Comparison of ENCODE assay signal across 24 mouse cellular contexts in genomic region chr13:106649363-106649762, GRCm38 (mm10).
A peak's percentile ranks its signal among the peaks of the same experiment; 100 is the strongest.
DNase-seq lines count a peak whose midpoint lies in the region; ATAC-seq and TF ChIP-seq lines count a peak whose summit lies in the region.
"Had no signal": no experiment of that assay in that cellular context is flagged by ENCODE, and none has a peak within 500 bp of the region (broad histone marks: within the 10 kb centered on the region; RNA-seq: fewer than 3 reads in every experiment).

No protein-coding gene starts in this region.

- H3K4me1 ChIP-seq in midbrain, embryonic 13.5 days (replicated peaks): no peaks in the 10 kb centered on the region
- H3K4me1 ChIP-seq in midbrain, embryonic 10.5 days: no peaks in the 10 kb centered on the region
- H3K4me1 ChIP-seq in midbrain, embryonic 15.5 days: no peaks in the 10 kb centered on the region
- H3K4me1 ChIP-seq in midbrain, postnatal 0 days (ENCODE audit: insufficient read depth, low read length): no peaks in the 10 kb centered on the region
- H3K4me1 ChIP-seq: embryonic facial prominence, embryonic 10.5 days; embryonic facial prominence, embryonic 12.5 days; forebrain, embryonic 13.5 days; forebrain, embryonic 15.5 days had no signal

- H3K9me3 ChIP-seq in midbrain, embryonic 13.5 days: no peaks in the 10 kb centered on the region
- no peaks in the 10 kb centered on the region for H3K9me3 ChIP-seq in midbrain, embryonic 10.5 days (replicated peaks)
- H3K9me3 ChIP-seq in midbrain, embryonic 15.5 days: no peaks in the 10 kb centered on the region
- no peaks in the 10 kb centered on the region for H3K9me3 ChIP-seq in midbrain, postnatal 0 days (ENCODE audit: low read length)
- H3K9me3 ChIP-seq: embryonic facial prominence, embryonic 10.5 days; embryonic facial prominence, embryonic 12.5 days; forebrain, embryonic 13.5 days; forebrain, embryonic 15.5 days; G1E had no signal

- ATAC-seq in midbrain, embryonic 13.5 days: 0 out of 2 replicates have a peak, but pooled peaks have one; percentile 40
- ATAC-seq in midbrain, embryonic 15.5 days (replicated peaks): 0 out of 2 replicates have a peak, but pooled peaks have one; percentile 54
- ATAC-seq in midbrain, postnatal 0 days (ENCODE audit: low FRiP score): peak; percentile 62; the same call in 1 of the 2 replicates
- ATAC-seq: activated CD4-positive, CD25-positive, alpha-beta regulatory T cell, adult 4 months; CD4-positive, CD25-positive, alpha-beta regulatory T cell, adult 4 months; forebrain, embryonic 13.5 days; forebrain, embryonic 15.5 days; forebrain, postnatal 0 days; Patski had no signal

- no peak overlapping the region for H3K4me3 ChIP-seq in midbrain, embryonic 13.5 days (replicated peaks)
- H3K4me3 ChIP-seq in midbrain, embryonic 10.5 days: no peak overlapping the region
- no peak overlapping the region for H3K4me3 ChIP-seq in midbrain, embryonic 15.5 days
- H3K4me3 ChIP-seq in midbrain, postnatal 0 days (ENCODE audit: low read depth, low read length): no peak overlapping the region
- H3K4me3 ChIP-seq: embryonic facial prominence, embryonic 10.5 days; embryonic facial prominence, embryonic 12.5 days; forebrain, embryonic 13.5 days; forebrain, embryonic 15.5 days had no signal

- no peak overlapping the region for H3K4me2 ChIP-seq in midbrain, embryonic 13.5 days (replicated peaks)
- no peak overlapping the region for H3K4me2 ChIP-seq in midbrain, embryonic 15.5 days
- H3K4me2 ChIP-seq in midbrain, postnatal 0 days (ENCODE audit: low read depth, low read length, poor library complexity, severe bottlenecking): no peak overlapping the region
- H3K4me2 ChIP-seq: embryonic facial prominence, embryonic 12.5 days; forebrain, embryonic 13.5 days; forebrain, embryonic 15.5 days had no signal

- no peak overlapping the region for H3K27ac ChIP-seq in midbrain, embryonic 13.5 days
- no peak overlapping the region for H3K27ac ChIP-seq in midbrain, embryonic 10.5 days (replicated peaks)
- no peak overlapping the region for H3K27ac ChIP-seq in midbrain, embryonic 15.5 days
- H3K27ac ChIP-seq in midbrain, postnatal 0 days (ENCODE audit: low read depth, low read length): no peak overlapping the region
- H3K27ac ChIP-seq: embryonic facial prominence, embryonic 10.5 days; embryonic facial prominence, embryonic 12.5 days; forebrain, embryonic 13.5 days; forebrain, embryonic 15.5 days had no signal

- DNase-seq in midbrain, embryonic 10.5 days (ENCODE audit: low spot score): no peak
- DNase-seq in midbrain, postnatal 0 days (ENCODE audit: low spot score): no peak
- DNase-seq in adrenal gland, postnatal 4 days (ENCODE audit: low spot score in 2 of 2): no peak
- DNase-seq: adrenal gland, adult 8-10 months; adrenal gland, postnatal 14 days; adrenal gland, postnatal 36 days; B cell, adult 2 months; cerebellum, adult 11 months; cerebellum, adult 2 months; cerebellum, adult 9-10 months; cerebellum, postnatal 10 days; cerebellum, postnatal 25 days; forebrain, postnatal 0 days had no signal

- no peaks in the 10 kb centered on the region for H3K36me3 ChIP-seq in midbrain, embryonic 13.5 days
- H3K36me3 ChIP-seq in midbrain, embryonic 10.5 days: no peaks in the 10 kb centered on the region
- no peaks in the 10 kb centered on the region for H3K36me3 ChIP-seq in midbrain, embryonic 15.5 days (replicated peaks)
- no peaks in the 10 kb centered on the region for H3K36me3 ChIP-seq in midbrain, postnatal 0 days (ENCODE audit: insufficient read depth, low read length)
- H3K36me3 ChIP-seq: embryonic facial prominence, embryonic 10.5 days; embryonic facial prominence, embryonic 12.5 days; forebrain, embryonic 15.5 days; G1E had no signal

- H3K9ac ChIP-seq in midbrain, embryonic 13.5 days (replicated peaks): no peak overlapping the region
- no peak overlapping the region for H3K9ac ChIP-seq in midbrain, embryonic 15.5 days
- no peak overlapping the region for H3K9ac ChIP-seq in midbrain, postnatal 0 days (replicated peaks; ENCODE audit: low read length, poor library complexity, severe bottlenecking)
- H3K9ac ChIP-seq: embryonic facial prominence, embryonic 12.5 days; forebrain, embryonic 13.5 days; forebrain, embryonic 15.5 days; forebrain, postnatal 0 days had no signal

- no peak for TF ChIP-seq CTCF in midbrain, postnatal 0 days (IDR thresholded peaks at IDR 0.05)

- no peaks in the 10 kb centered on the region for H3K27me3 ChIP-seq in midbrain, embryonic 13.5 days
- no peaks in the 10 kb centered on the region for H3K27me3 ChIP-seq in midbrain, embryonic 10.5 days (ENCODE audit: low read depth, poor library complexity, severe bottlenecking)
- no peaks in the 10 kb centered on the region for H3K27me3 ChIP-seq in midbrain, embryonic 15.5 days (replicated peaks)
- no peaks in the 10 kb centered on the region for H3K27me3 ChIP-seq in midbrain, postnatal 0 days (ENCODE audit: insufficient read depth, low read length)
- H3K27me3 ChIP-seq: CH12.LX; embryonic facial prominence, embryonic 12.5 days; forebrain, embryonic 13.5 days; forebrain, embryonic 15.5 days; Patski had no signal
